Mouse (Mus musculus) liver, embryonic 16.5 days (tissue): Measurements from ENCODE around the gene Elmod3. TPM values are rescaled to one million over a fixed set of nuclear protein-coding genes. Genes with fewer than 3 reads are reported as not detected.

Source experiments
- ATAC-seq: fragments of 200-750 bp; cut with Nextera tagmentation; 2 replicates; pipeline ENCODE4 v1.8.0; 2017; ENCODE audit warnings: low read depth, mild to moderate bottlenecking, moderate number of reproducible peaks, moderate library complexity
- H3K27ac ChIP-seq: fragments of 300-500 bp; sonication (generic); 2 replicates; pipeline ENCODE4 v1.5.1; 2014; ENCODE audit warnings: mild to moderate bottlenecking, low read length
- H3K27me3 ChIP-seq: fragments of 300-500 bp; sonication (generic); 2 replicates; pipeline ENCODE4 v1.6.1; 2014; ENCODE audit warnings: low read depth, low read length, mixed read lengths; ENCODE audit not compliant: control insufficient read depth, insufficient read depth
- H3K36me3 ChIP-seq: fragments of 300-500 bp; sonication (generic); 2 replicates; pipeline ENCODE4 v1.6.1; 2014; ENCODE audit warnings: mild to moderate bottlenecking; ENCODE audit not compliant: control insufficient read depth, insufficient read depth
- H3K4me1 ChIP-seq: fragments of 300-500 bp; sonication (generic); 2 replicates; pipeline ENCODE4 v1.6.1; 2014; ENCODE audit warnings: low read depth, low read length, mixed read lengths; ENCODE audit not compliant: control insufficient read depth
- H3K4me2 ChIP-seq: fragments of 300-500 bp; sonication (generic); 2 replicates; pipeline ENCODE4 v1.6.1; 2014; ENCODE audit warnings: low read depth, low read length, mixed read lengths
- H3K4me3 ChIP-seq: fragments of 300-500 bp; sonication (generic); 2 replicates; pipeline ENCODE4 v1.5.1; 2014; ENCODE audit warnings: low read depth, mild to moderate bottlenecking, low read length
- H3K9ac ChIP-seq: fragments of 300-500 bp; sonication (generic); 2 replicates; pipeline ENCODE4 v1.6.1; 2014; ENCODE audit warnings: low read depth, low read length
- H3K9me3 ChIP-seq: fragments of 300-500 bp; sonication (generic); replicated peaks from 2 replicates; pipeline ENCODE4 v1.6.1; 2016; ENCODE audit warnings: low read length; ENCODE audit not compliant: control insufficient read depth
- WGBS: fragments of 180-500 bp; shearing (Covaris S2); extraction: QIAGEN DNeasy Blood & Tissue Kit; methylation state at CpG from one replicate; pipeline ENCODE4 v1.1.7; 2014; ENCODE audit not compliant: insufficient replicate concordance; 5-methylcytosine and 5-hydroxymethylcytosine counted together
- polyA plus RNA-seq: library from polyadenylated mRNA; unstranded; fragments of >200 nt; fragmentation: Nextera tagmentation; extraction: Ambion mirVana; gene quantifications from 2 replicates; pipeline ENCODE4 v1.2.1, GENCODE M21; 2015

Elmod3 gene
- polyA plus RNA-seq, 1 experiment from 2014 or later, result 4.5 TPM

- no peak overlapping the region for H3K27ac ChIP-seq
- H3K4me3 ChIP-seq, result 0 out of 2 replicates have a peak overlapping the region, but pooled peaks have one; percentile 4
- H3K4me2 ChIP-seq, result 0 out of 2 replicates have a peak overlapping the region, but pooled peaks have one; percentile 10
- ATAC-seq, result no peak
- no peaks in the 10 kb centered on the region for H3K27me3 ChIP-seq
- peaks cover 21% of the 10 kb centered on the region for H3K4me1 ChIP-seq
- H3K9ac ChIP-seq, result no peak overlapping the region
- 37% methylated on average over 10 of the region's 10 CpGs for WGBS
- H3K9me3 ChIP-seq, result no peaks in the 10 kb centered on the region; the same call in 1 of the 2 replicates
- no peaks in the 10 kb centered on the region for H3K36me3 ChIP-seq
Measured at GRCm38 (mm10) chr6:72550503-72551100, 47.6 kb downstream of the Elmod3 start.

- no peak overlapping the region for H3K4me2 ChIP-seq
- 44% methylated on average over 6 of the region's 6 CpGs for whole genome bisulfite sequencing
- no peaks in the 10 kb centered on the region for H3K36me3 ChIP-seq
- no peak for ATAC-seq
- peak overlapping the region; percentile 4; the same call in 1 of the 2 replicates for H3K4me3 ChIP-seq
- H3K27me3 ChIP-seq, result no peaks in the 10 kb centered on the region
- H3K27ac ChIP-seq, result no peak overlapping the region
- H3K9me3 ChIP-seq, result no peaks in the 10 kb centered on the region; the same call in 1 of the 2 replicates
- H3K4me1 ChIP-seq, result peaks cover 21% of the 10 kb centered on the region
- H3K9ac ChIP-seq, result no peak overlapping the region
Measured at GRCm38 (mm10) chr6:72550025-72550424, 48.2 kb downstream of the Elmod3 start.

GRCm38 (mm10) chr6:72549041-72549580, 49.1 kb downstream of the Elmod3 start:
- Histone ChIP-seq H3K4me3 (peak overlapping the region; percentile 16; the same call in 1 of the 2 replicates), H3K36me3 (no peaks in the 10 kb centered on the region), H3K27ac (no peak overlapping the region), H3K27me3 (no peaks in the 10 kb centered on the region), H3K4me1 (peaks cover 21% of the 10 kb centered on the region), H3K4me2 (peak overlapping the region; percentile 21), H3K9ac (no peak overlapping the region), H3K9me3 (no peaks in the 10 kb centered on the region; the same call in 1 of the 2 replicates)
- ATAC-seq, result no peak
- WGBS, result 29% methylated on average over 9 of the region's 9 CpGs

- Histone ChIP-seq H3K36me3 (no peaks in the 10 kb centered on the region), H3K27ac (no peak overlapping the region), H3K9me3 (no peaks in the 10 kb centered on the region; the same call in 1 of the 2 replicates), H3K4me2 (no peak overlapping the region), H3K4me3 (no peak overlapping the region), H3K27me3 (no peaks in the 10 kb centered on the region), H3K4me1 (peaks cover 18% of the 10 kb centered on the region), H3K9ac (no peak overlapping the region)
- WGBS, result 71% methylated on average over 3 of the region's 3 CpGs
- no peak for ATAC-seq
Measured at GRCm38 (mm10) chr6:72547862-72548261, 50.4 kb downstream of the Elmod3 start.

- no peak overlapping the region for H3K9ac ChIP-seq
- no peak overlapping the region for H3K4me2 ChIP-seq
- H3K4me3 ChIP-seq, result no peak overlapping the region
- 77% methylated on average over 2 of the region's 2 CpGs for WGBS
- H3K27ac ChIP-seq, result no peak overlapping the region
- no peak for ATAC-seq
- no peaks in the 10 kb centered on the region for H3K27me3 ChIP-seq
- no peaks in the 10 kb centered on the region for H3K36me3 ChIP-seq
- peaks cover 11% of the 10 kb centered on the region for H3K4me1 ChIP-seq
- H3K9me3 ChIP-seq, result no peaks in the 10 kb centered on the region; the same call in 1 of the 2 replicates
Measured at GRCm38 (mm10) chr6:72547121-72547520, 51.1 kb downstream of the Elmod3 start.

- Histone ChIP-seq H3K9ac (no peak overlapping the region), H3K9me3 (no peaks in the 10 kb centered on the region; the same call in 1 of the 2 replicates), H3K4me2 (no peak overlapping the region), H3K27me3 (no peaks in the 10 kb centered on the region), H3K4me3 (no peak overlapping the region), H3K27ac (no peak overlapping the region), H3K4me1 (peaks cover 11% of the 10 kb centered on the region), H3K36me3 (no peaks in the 10 kb centered on the region)
- 50% methylated on average over 7 of the region's 7 CpGs for WGBS
- ATAC-seq, result no peak
Measured at GRCm38 (mm10) chr6:72545377-72545776, 52.8 kb downstream of the Elmod3 start.

GRCm38 (mm10) chr6:72544283-72544987, 53.8 kb downstream of the Elmod3 start, which contains the start of gene Capg:
Capg (plus strand) TSS chr6:72544391.
- Histone ChIP-seq H3K27me3 (no peaks in the 10 kb centered on the region), H3K36me3 (no peaks in the 10 kb centered on the region), H3K27ac (peak within 1 kb of the TSS; percentile 76), H3K4me3 (peak within 1 kb of the TSS; percentile 54), H3K4me2 (peak within 1 kb of the TSS; percentile 64), H3K4me1 (peaks cover 8% of the 10 kb centered on the region), H3K9ac (peak within 1 kb of the TSS; percentile 60), H3K9me3 (no peaks in the 10 kb centered on the region; the same call in 1 of the 2 replicates)
- no peak for ATAC-seq
- WGBS, result 2% methylated on average over 23 of the region's 23 CpGs

- Histone ChIP-seq H3K9ac (no peak overlapping the region), H3K27me3 (no peaks in the 10 kb centered on the region), H3K4me1 (peaks cover 3% of the 10 kb centered on the region), H3K27ac (no peak overlapping the region), H3K4me2 (no peak overlapping the region), H3K4me3 (no peak overlapping the region), H3K9me3 (no peaks in the 10 kb centered on the region; the same call in 1 of the 2 replicates), H3K36me3 (no peaks in the 10 kb centered on the region)
- 71% methylated on average over 12 of the region's 12 CpGs for WGBS
- no peak for ATAC-seq
Measured at GRCm38 (mm10) chr6:72543265-72543850, 54.9 kb downstream of the Elmod3 start.
